Mouse (Mus musculus): ENCODE measurements around the gene Cd24a.

Gene Cd24a

DNA sequence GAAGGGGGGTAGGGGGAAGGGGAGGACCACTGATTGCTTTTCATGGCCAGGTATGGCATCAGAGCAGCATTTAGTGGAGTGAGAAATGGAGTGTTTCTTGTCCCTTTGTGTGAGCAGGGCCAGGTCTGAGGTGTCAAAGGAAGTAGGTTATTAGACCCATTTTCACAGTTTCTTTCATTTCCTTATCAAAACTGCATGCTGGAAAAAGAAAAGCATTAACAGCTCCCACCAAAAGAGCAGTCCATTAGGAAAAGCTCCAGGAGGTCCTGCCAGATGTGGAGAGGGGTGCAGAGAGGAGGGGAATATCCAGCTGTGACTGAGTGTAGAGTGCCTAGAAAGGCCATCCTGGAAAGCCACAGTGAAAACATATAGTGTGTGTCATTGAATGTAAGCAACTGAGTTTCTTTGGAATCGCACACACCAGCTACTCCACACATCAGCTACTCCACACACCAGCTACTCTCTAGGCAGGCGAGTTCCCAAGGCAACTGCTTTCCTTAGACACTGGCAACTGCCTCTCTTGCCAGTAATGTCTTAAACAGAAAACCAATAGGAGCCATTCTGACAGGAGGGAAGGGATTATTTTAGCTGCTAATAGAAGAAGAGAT lies 46.8 kb downstream of the Cd24a start:
- in situ Hi-C loops (cut with MboI, MseI): no loop called here

DNA sequence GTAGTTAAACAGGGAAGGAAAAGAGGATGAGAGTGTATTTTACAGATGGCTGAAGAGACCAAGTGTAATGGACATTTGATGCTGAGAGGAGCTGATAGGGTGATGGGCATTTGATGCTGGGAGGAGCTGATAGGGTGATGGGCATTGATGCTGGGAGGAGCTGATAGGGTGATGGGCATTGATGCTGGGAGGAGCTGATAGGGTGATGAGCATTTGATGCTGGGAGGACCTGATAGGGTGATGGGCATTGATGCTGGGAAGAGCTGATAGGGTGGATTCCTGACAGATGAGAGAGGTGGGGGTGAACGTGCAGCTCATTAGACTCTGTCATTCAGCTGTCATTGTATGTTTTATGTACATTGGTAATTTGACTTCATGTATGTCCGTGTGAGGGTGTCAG lies 47.5 kb downstream of the Cd24a start:
- in situ Hi-C loops (cut with MboI, MseI): no loop called here

DNA sequence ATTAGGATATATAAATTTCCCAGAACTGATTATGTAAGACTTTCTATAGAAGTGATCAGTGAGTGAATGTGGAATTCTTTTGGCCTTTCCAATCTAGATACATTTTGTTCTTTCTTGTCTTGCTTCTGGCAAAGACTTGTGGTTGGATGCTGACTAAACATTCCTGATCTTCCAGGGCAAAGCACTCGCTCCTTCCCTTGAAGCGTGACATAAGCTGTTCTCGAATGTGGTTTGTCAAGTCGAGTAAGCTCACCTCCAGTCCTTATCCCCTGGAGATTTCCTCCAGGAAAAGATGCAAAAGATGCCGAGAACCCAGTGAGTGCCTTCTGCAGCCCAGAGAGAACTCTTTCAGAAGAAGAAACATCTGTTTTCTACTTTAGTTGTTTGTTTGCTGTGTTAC lies 51.1 kb downstream of the Cd24a start:
- in situ Hi-C loops (cut with MboI, MseI): no loop called here

DNA sequence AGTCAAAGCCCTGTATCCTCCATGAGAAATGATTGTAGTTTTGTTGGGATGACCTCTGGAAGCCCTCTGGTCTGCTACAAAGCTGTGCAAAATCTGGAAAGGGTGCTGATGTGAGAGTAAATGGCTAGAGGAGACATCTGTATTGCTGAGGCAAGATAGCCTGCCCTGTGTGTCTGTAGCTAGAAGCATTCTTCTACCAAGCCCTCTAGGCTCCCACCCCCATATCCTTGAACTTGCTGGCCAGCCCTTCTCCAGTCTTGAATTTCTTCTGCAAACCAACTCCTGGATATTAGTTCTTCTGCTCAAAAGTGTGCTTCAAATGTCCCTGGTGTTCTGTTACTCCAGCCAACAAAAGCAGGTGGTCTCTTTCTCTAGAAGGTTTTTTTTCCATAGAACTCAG lies 51.8 kb downstream of the Cd24a start:
- in situ Hi-C loops (cut with MboI, MseI): no loop called here

DNA sequence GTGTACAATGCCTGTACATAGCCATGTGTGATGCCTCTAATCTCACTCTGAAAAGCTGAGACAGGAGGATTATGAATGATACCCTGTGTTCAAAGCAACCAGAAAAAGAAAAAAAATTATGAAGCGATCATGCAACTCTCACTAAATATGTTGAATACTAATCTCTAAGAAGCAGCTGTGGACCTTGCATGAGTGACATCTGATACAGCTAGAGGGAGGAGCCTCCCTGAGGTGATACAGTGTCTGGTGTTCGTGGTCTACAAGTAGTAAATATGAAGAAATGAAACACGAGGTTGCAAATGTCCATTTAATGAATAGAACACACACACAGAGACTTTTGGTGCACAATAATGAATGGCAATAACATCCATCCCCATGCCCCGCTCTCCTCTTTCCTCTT lies 52.5 kb downstream of the Cd24a start:
- in situ Hi-C loops (cut with MboI, MseI): no loop called here

DNA sequence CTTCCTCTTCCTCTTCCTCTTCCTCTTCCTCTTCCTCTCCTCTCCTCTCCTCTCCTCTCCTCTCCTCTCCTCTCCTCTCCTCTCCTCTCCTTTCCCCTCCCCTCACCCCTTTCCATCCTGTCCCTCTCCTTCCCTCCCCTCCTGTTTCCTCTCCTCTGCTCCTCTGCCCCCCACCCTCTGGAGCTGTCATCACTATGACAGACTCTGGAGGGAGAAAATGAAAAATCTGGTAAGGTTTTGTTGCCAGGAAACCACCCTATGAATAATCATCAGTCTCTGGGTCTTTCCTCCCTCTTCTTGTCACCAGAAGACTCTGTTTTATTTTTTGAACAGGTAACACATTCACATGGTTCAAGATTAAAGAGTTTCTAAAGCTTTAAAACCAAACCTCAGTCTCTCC lies 53.0 kb downstream of the Cd24a start:
- in situ Hi-C loops (cut with MboI, MseI): no loop called here

DNA sequence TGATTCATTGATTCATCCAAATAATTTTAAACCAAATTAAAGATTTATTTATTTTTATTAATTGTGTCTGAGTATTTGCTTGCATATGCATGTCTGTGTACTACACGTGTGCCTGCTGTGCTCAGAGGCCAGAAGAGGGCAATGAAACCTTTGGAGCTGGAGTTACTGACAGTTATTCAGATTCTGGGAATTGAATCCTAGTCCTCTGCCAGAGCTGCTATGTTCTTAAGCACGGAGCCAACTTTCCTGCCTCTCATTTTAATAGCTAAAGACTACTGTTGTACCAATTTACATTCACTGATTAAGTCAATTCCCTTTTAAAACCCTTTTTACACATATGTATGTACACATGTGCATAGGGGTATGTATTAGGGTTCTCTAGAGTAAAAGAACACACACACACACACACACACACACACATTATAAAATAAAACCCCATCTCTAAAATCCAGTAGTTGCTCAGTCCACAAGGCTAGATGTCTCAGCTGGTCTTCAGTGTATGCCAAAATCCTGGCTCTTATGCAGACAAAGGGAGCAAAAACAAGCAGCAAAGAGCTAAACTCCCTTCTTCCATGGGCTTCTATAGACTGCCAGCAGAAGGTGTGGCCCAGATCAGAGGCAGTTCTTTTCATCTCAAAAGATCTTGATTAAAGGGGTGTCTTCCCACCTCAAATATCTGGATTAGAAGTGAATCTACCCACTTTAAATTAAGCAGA lies 53.7 kb downstream of the Cd24a start:
- in situ Hi-C loops (cut with MboI, MseI): no loop called here

DNA sequence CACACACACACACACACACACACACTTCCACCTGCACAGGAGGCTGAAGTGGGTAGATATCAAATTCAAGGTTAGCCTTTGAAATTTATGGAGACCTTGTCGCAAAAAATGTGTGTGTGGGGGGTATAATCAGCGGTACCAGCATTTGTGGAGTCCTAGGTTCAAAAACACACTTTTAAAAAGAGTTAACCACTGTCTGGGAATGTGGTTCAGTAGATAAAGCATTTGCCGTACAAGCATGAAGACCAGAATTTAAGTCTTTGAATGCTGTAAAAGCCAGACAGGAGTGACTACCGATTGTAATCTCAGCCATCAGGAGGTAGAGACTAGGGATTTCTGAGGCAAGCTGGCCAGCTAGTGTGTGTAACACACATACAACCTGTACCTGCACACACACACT lies 55.0 kb downstream of the Cd24a start:
- in situ Hi-C loops (cut with MboI, MseI): no loop called here
